Mouse (Mus musculus): ENCODE data around the gene Inka2.

- TF ChIP-seq CTCF (conservative IDR thresholded peaks at IDR 0.05 in 1 of 2, IDR thresholded peaks at IDR 0.05 in 1 of 2; ENCODE audit: low read depth in 2 of 2, low read length in 2 of 2) (no peak), ZKSCAN1 (IDR thresholded peaks at IDR 0.05; ENCODE audit: borderline replicate concordance, low read depth, low read length) (no peak), HCFC1 (IDR thresholded peaks at IDR 0.05; ENCODE audit: low read depth, low read length) (no peak), POLR2A (IDR thresholded peaks at IDR 0.05; ENCODE audit: low read depth, low read length) (no peak), GABPA (IDR thresholded peaks at IDR 0.05; ENCODE audit: insufficient replicate concordance, low read depth, low read length) (no peak), RCOR1 (conservative IDR thresholded peaks at IDR 0.05; ENCODE audit: low read depth, low read length) (no peak), SMC3 (IDR thresholded peaks at IDR 0.05; ENCODE audit: low read depth, low read length) (no peak), UBTF (IDR thresholded peaks at IDR 0.05; ENCODE audit: low read depth, low read length) (no peak), MYC (IDR thresholded peaks at IDR 0.05; ENCODE audit: low read depth, low read length) (no peak), KAT2A (IDR thresholded peaks at IDR 0.05; ENCODE audit: insufficient replicate concordance, low read length) (no peak), ZNF384 (IDR thresholded peaks at IDR 0.05; ENCODE audit: low read depth, low read length) (no peak), E2F4 (IDR thresholded peaks at IDR 0.05; ENCODE audit: insufficient replicate concordance, low read depth, low read length) (no peak), TCF12 (IDR thresholded peaks at IDR 0.05; ENCODE audit: low read depth, low read length) (no peak), ETS1 (conservative IDR thresholded peaks at IDR 0.05; ENCODE audit: low read depth, low read length) (no peak)
Measured at GRCm38 (mm10) chr3:105703571-105703970, 828 bp upstream of the Inka2 start.
